Mouse (Mus musculus): Measurements from ENCODE around the gene D16Ertd472e. TPM values are rescaled to one million over a fixed set of nuclear protein-coding genes. Genes with fewer than 3 reads are reported as not detected.
"Not testable (repeated sequence)": the region's sequence is repeated elsewhere in the genome, so short reads cannot be mapped to it uniquely, and the experiment has no call there.

The D16Ertd472e gene
- polyA plus RNA-seq, 1 experiment from 2014 or later, result 8.4 TPM

- H3K27ac ChIP-seq, result no peak overlapping the region
- no peaks in the 10 kb centered on the region for H3K36me3 ChIP-seq (ENCODE audit: insufficient read depth, low read length)
- H3K9ac ChIP-seq (ENCODE audit: low read depth, low read length), result no peak overlapping the region
- H3K27me3 ChIP-seq (ENCODE audit: insufficient read depth, low read length), result no peaks in the 10 kb centered on the region
- H3K4me1 ChIP-seq (replicated peaks; ENCODE audit: insufficient read depth, low read length), result no peaks in the 10 kb centered on the region
- no peak overlapping the region for H3K4me2 ChIP-seq (ENCODE audit: low read length)
- no peak for TF ChIP-seq CTCF (IDR thresholded peaks at IDR 0.05; ENCODE audit: low read depth)
- WGBS, result 86% methylated on average over 2 of the region's 2 CpGs
- no peaks in the 10 kb centered on the region for H3K9me3 ChIP-seq (replicated peaks; ENCODE audit: low read length)
- no peak for ATAC-seq (replicated peaks; ENCODE audit: low FRiP score, low read depth)
- DNase-seq (ENCODE audit: low spot score), result no peak
- no peak overlapping the region for H3K4me3 ChIP-seq (replicated peaks; ENCODE audit: low read depth, low read length)
Measured at GRCm38 (mm10) chr16:78517171-78517570, 59.3 kb downstream of the D16Ertd472e start.

DNA sequence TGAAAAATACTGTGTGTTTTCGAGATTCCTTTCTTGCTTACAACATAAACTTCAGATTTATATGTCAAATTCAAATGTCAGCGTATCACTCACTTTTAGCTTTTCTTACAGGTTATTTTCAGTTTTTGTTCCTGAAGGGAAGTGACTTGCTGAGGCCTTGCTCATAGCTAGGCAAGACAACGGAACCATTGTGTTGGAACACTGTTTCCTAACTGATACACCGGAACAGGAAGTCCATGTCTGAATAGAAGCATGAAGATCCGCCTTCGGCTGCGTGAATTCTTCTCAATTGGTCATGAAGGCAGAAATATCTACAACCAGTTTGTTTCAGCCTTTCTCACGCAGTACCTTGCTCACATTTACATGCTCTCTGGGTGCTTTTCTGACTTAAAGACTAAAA lies 65.0 kb downstream of the D16Ertd472e start:
- Histone ChIP-seq H3K9ac (ENCODE audit: low read depth, low read length) (no peak overlapping the region), H3K9me3 (replicated peaks; ENCODE audit: low read length) (no peaks in the 10 kb centered on the region), H3K36me3 (ENCODE audit: insufficient read depth, low read length) (no peaks in the 10 kb centered on the region), H3K27me3 (ENCODE audit: insufficient read depth, low read length) (no peaks in the 10 kb centered on the region), H3K4me2 (ENCODE audit: low read length) (no peak overlapping the region), H3K4me1 (replicated peaks; ENCODE audit: insufficient read depth, low read length) (no peaks in the 10 kb centered on the region), H3K4me3 (replicated peaks; ENCODE audit: low read depth, low read length) (no peak overlapping the region), H3K27ac (no peak overlapping the region)
- 82% methylated on average over 8 of the region's 8 CpGs for WGBS
- no peak for TF ChIP-seq CTCF (IDR thresholded peaks at IDR 0.05; ENCODE audit: low read depth)
- no peak for ATAC-seq (replicated peaks; ENCODE audit: low FRiP score, low read depth)
- no peak for DNase-seq (ENCODE audit: low spot score)

- 84% methylated on average over 9 of the region's 9 CpGs for WGBS
- Histone ChIP-seq H3K4me2 (ENCODE audit: low read length) (no peak overlapping the region), H3K9ac (ENCODE audit: low read depth, low read length) (no peak overlapping the region), H3K4me3 (replicated peaks; ENCODE audit: low read depth, low read length) (no peak overlapping the region), H3K9me3 (replicated peaks; ENCODE audit: low read length) (no peaks in the 10 kb centered on the region), H3K27me3 (ENCODE audit: insufficient read depth, low read length) (no peaks in the 10 kb centered on the region), H3K36me3 (ENCODE audit: insufficient read depth, low read length) (no peaks in the 10 kb centered on the region), H3K4me1 (replicated peaks; ENCODE audit: insufficient read depth, low read length) (no peaks in the 10 kb centered on the region), H3K27ac (no peak overlapping the region)
- no peak for TF ChIP-seq CTCF (IDR thresholded peaks at IDR 0.05; ENCODE audit: low read depth)
- ATAC-seq (replicated peaks; ENCODE audit: low FRiP score, low read depth), result no peak
- no peak for DNase-seq (ENCODE audit: low spot score)
Measured at GRCm38 (mm10) chr16:78502492-78502891, 74.0 kb downstream of the D16Ertd472e start.

GRCm38 (mm10) chr16:78492696-78493095 lies 83.8 kb downstream of the D16Ertd472e start:
- 93% methylated on average over 12 of the region's 12 CpGs for WGBS
- ATAC-seq (replicated peaks; ENCODE audit: low FRiP score, low read depth); H3K4me3 ChIP-seq (replicated peaks; ENCODE audit: low read depth, low read length): not testable (repeated sequence)

GRCm38 (mm10) chr16:78490779-78491178 lies 85.7 kb downstream of the D16Ertd472e start:
- no peaks in the 10 kb centered on the region for H3K27me3 ChIP-seq (ENCODE audit: insufficient read depth, low read length)
- no peaks in the 10 kb centered on the region for H3K36me3 ChIP-seq (ENCODE audit: insufficient read depth, low read length)
- H3K27ac ChIP-seq, result peak overlapping the region; percentile 8; the same call in 1 of the 2 replicates
- peak overlapping the region; percentile 51 for H3K4me2 ChIP-seq (ENCODE audit: low read length)
- H3K4me3 ChIP-seq (replicated peaks; ENCODE audit: low read depth, low read length), result peak overlapping the region; percentile 27; the same call in 1 of the 2 replicates
- DNase-seq (ENCODE audit: low spot score), result no peak
- ATAC-seq (replicated peaks; ENCODE audit: low FRiP score, low read depth), result no peak
- 44% methylated on average over 5 of the region's 5 CpGs for WGBS
- peak overlapping the region; percentile 6; the same call in 1 of the 2 replicates for H3K9ac ChIP-seq (ENCODE audit: low read depth, low read length)
- no peaks in the 10 kb centered on the region for H3K4me1 ChIP-seq (replicated peaks; ENCODE audit: insufficient read depth, low read length)
- TF ChIP-seq CTCF (IDR thresholded peaks at IDR 0.05; ENCODE audit: low read depth), result no peak
- H3K9me3 ChIP-seq (replicated peaks; ENCODE audit: low read length), result no peaks in the 10 kb centered on the region

More at GRCm38 (mm10) chr16:78492696-78493095, 83.8 kb downstream of the D16Ertd472e start:
- H3K9me3 ChIP-seq (replicated peaks; ENCODE audit: low read length); DNase-seq (ENCODE audit: low spot score); H3K27me3 ChIP-seq (ENCODE audit: insufficient read depth, low read length); H3K36me3 ChIP-seq (ENCODE audit: insufficient read depth, low read length); H3K4me2 ChIP-seq (ENCODE audit: low read length); H3K9ac ChIP-seq (ENCODE audit: low read depth, low read length); H3K27ac ChIP-seq; H3K4me1 ChIP-seq (replicated peaks; ENCODE audit: insufficient read depth, low read length): not testable (repeated sequence)

Other genes with a start within 250 kb of the D16Ertd472e start
- 62.9 and 65.0 TPM in 2 replicates for gene Btg3, start 199.5 kb downstream of the D16Ertd472e start, polyA plus RNA-seq (2015; fragmentation: Nextera tagmentation; extraction: Ambion mirVana)